8 mouse cellular contexts compared by ENCODE assay signal in the genomic region with DNA sequence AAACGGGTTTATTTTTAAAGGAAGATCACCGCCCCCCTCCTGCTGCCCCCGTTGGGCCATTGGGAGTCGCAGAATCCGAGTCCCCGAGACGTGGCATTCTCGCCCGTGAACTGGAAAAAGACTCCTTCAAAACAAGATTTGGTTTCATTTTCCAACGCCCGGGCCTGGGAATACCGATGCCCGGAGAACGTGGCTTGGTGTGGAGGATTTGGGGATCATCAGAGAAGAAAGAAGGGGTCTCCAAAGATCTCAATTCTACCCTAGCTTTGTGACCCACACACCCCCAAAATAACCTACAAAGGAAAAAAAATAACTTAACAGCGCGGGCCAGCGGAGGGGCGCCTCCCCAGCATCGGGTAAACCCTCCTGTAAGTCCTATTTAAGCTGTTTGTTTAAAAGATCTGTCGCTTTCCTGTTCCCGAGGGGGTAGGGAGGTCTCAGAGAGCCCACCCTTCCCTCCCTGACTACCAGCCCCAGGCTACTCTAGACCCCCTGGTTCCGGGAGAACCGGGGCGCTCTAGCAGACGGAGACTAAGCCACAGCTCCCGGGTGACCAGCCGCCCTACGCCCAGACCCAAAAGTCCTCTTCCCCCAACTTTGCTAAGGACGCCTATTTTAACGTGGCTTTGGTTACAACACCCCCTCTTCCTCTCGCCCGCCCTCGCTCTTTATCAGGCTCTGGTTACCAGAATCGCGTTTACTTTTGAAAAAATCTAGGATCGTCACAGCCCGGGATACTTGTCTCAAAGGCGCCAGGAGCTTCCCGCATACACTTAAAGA. TPM values are rescaled to one million over a fixed set of nuclear protein-coding genes. Genes with fewer than 3 reads are reported as not detected.
DNase-seq lines count a peak whose midpoint lies in the region; ATAC-seq and TF ChIP-seq lines count a peak whose summit lies in the region.

No protein-coding gene starts in this region.

- TF ChIP-seq CTCF in bone marrow, adult 2 months (IDR thresholded peaks at IDR 0.05; ENCODE audit: control insufficient read depth, insufficient read depth, low read length) = no peak
- no peak for TF ChIP-seq CTCF in layer of hippocampus, adult 2 months (conservative IDR thresholded peaks at IDR 0.05)

- no peak for ATAC-seq in forebrain, embryonic 12.5 days (ENCODE audit: low FRiP score)
- no peak; the same call in 1 of the 2 replicates for ATAC-seq in granulocyte monocyte progenitor cell, adult 5-6 weeks (replicated peaks; ENCODE audit: poor library complexity, severe bottlenecking)

- intact Hi-C loops in heart, postnatal 36 days (cut with DNase I) = loop anchor here (2.0 to 10.0 kb wide), 2 partner anchors 89 to 709 kb away; partner anchors contain the start of gene Rac1

- no peak overlapping the region for H3K27ac ChIP-seq in ES-E14 (ENCODE audit: insufficient read depth, low read depth, low read length, poor library complexity, severe bottlenecking)
- peak overlapping the region; percentile 99 for H3K27ac ChIP-seq in bone marrow, adult 2 months (ENCODE audit: control insufficient read depth, insufficient read depth, low read depth, low read length, poor library complexity)
- peak overlapping the region; percentile 100 for H3K27ac ChIP-seq in forebrain, embryonic 12.5 days
- peak overlapping the region; percentile 100 for H3K27ac ChIP-seq in layer of hippocampus, adult 2 months

- WGBS in bone marrow, adult 2 months = under 1% methylated on average over 39 of the region's 39 CpGs
- under 1% methylated on average over 39 of the region's 39 CpGs for WGBS in forebrain, embryonic 12.5 days

- H3K9ac ChIP-seq in ES-E14 (ENCODE audit: insufficient read depth, low read depth, low read length, poor library complexity, severe bottlenecking) = peak overlapping the region; percentile 83
- peak overlapping the region; percentile 100 for H3K9ac ChIP-seq in forebrain, embryonic 12.5 days

- peak overlapping the region; percentile 69 to 85 for H3K4me3 ChIP-seq in ES-E14 (ENCODE audit: insufficient read depth in 1 of 2, low read depth in 1 of 2, low read length in 2 of 2, poor library complexity in 1 of 2, severe bottlenecking in 1 of 2)
- H3K4me3 ChIP-seq in bone marrow, adult 2 months (replicated peaks; ENCODE audit: control insufficient read depth, low read depth, low read length) = peak overlapping the region; percentile 73
- peak overlapping the region; percentile 96 for H3K4me3 ChIP-seq in forebrain, embryonic 12.5 days (replicated peaks)
- H3K4me3 ChIP-seq in layer of hippocampus, adult 2 months = peak overlapping the region; percentile 99

- peak; percentile 67 for TF ChIP-seq POLR2A in bone marrow, adult 2 months (IDR thresholded peaks at IDR 0.05; ENCODE audit: borderline replicate concordance, control insufficient read depth, low read depth, low read length)

- peaks cover 1 to 31% of the 10 kb centered on the region in 2 experiments; a peak in 3 of 4 replicates for H3K4me1 ChIP-seq in ES-E14 (ENCODE audit: control insufficient read depth in 2 of 2, insufficient read depth in 2 of 2, low read length in 2 of 2, poor library complexity in 1 of 2)
- H3K4me1 ChIP-seq in bone marrow, adult 2 months (ENCODE audit: control insufficient read depth, insufficient read depth, low read length) = no peaks in the 10 kb centered on the region
- H3K4me1 ChIP-seq in forebrain, embryonic 12.5 days = peaks cover 25% of the 10 kb centered on the region

- no peaks in the 10 kb centered on the region for H3K9me3 ChIP-seq in ES-E14 (ENCODE audit: control insufficient read depth, insufficient read depth, low read depth, low read length)
- H3K9me3 ChIP-seq in forebrain, embryonic 12.5 days = no peaks in the 10 kb centered on the region

- no peak for DNase-seq in ES-E14 (ENCODE audit: low read depth, low spot score)
- peak; percentile 67 to 77 for DNase-seq in heart, postnatal 36 days
- no peak for DNase-seq in layer of hippocampus, adult 2 months (ENCODE audit: low spot score in 2 of 2)
- peak; percentile 73 for DNase-seq in lung, postnatal 10 days
- peak; percentile 63 to 66 for DNase-seq in right cerebral cortex, adult 2 months (ENCODE audit: low spot score in 2 of 2)

- no peaks in the 10 kb centered on the region for H3K36me3 ChIP-seq in ES-E14 (ENCODE audit: control insufficient read depth, insufficient read depth, low read length, poor library complexity, severe bottlenecking)
- H3K36me3 ChIP-seq in forebrain, embryonic 12.5 days (replicated peaks) = peaks cover 15% of the 10 kb centered on the region

- no peaks in the 10 kb centered on the region for H3K27me3 ChIP-seq in forebrain, embryonic 12.5 days

- H3K4me2 ChIP-seq in forebrain, embryonic 12.5 days = peak overlapping the region; percentile 97

- in situ Hi-C loops in ES-E14 (cut with MboI; ENCODE audit: low sequenced_read_pairs in 2 of 2, unreplicated experiment in 2 of 2) = no loop called here

TF ChIP-seq in ES-E14, 5 proteins besides CTCF, POLR2A, EP300 and RAD21:
- no peak for TF ChIP-seq MAFK (IDR thresholded peaks at IDR 0.05; ENCODE audit: insufficient read depth, low read depth, low read length)
- TF ChIP-seq ZC3H11A (IDR thresholded peaks at IDR 0.05; ENCODE audit: borderline replicate concordance, low read depth, low read length) = no peak
- no peak for TF ChIP-seq CHD2 (IDR thresholded peaks at IDR 0.05; ENCODE audit: low read depth, low read length)
- no peak for TF ChIP-seq ZNF384 (IDR thresholded peaks at IDR 0.05; ENCODE audit: low read depth, low read length)
- TF ChIP-seq HCFC1 (IDR thresholded peaks at IDR 0.05; ENCODE audit: borderline replicate concordance, insufficient read depth, low read length) = no peak

RNA-seq across cellular contexts. Expression of gene Tnrc18, which starts 1.2 kb away (rescaled TPM):
- 12.9 and 20.7 TPM in 2 replicates for total RNA-seq in ES-E14 (2012; rRNA removed)
- polyA plus RNA-seq in bone marrow, adult 2 months (2011; ENCODE audit: insufficient read depth, insufficient read length, low replicate concordance, missing spikeins) = 24.3 and 57.5 TPM in 2 replicates
- 56.8 and 64.6 TPM in 2 replicates for polyA plus RNA-seq in forebrain, embryonic 12.5 days (2016; fragmentation: Nextera tagmentation; extraction: Ambion mirVana)
- total RNA-seq in heart, postnatal 36 days (2021) = 10 to 100 TPM; 55.4 to 62.3 TPM
- total RNA-seq in layer of hippocampus, adult 2 months (2021) = 100 to 1,000 TPM; 142 to 143 TPM
- 50.4 and 50.6 TPM in 2 replicates for total RNA-seq in granulocyte monocyte progenitor cell, adult 5-6 weeks (2014; fragmentation: Nextera tagmentation)
- total RNA-seq in granulocyte monocyte progenitor cell, adult 5-6 weeks (2017) = 9.0 and 13.8 TPM in 2 replicates

Comparison
In these comparisons a context has a peak if more than half of its experiments do, and no peak if none do; other contexts are left out.
1. DNase-seq: peak in heart, postnatal 36 days (2 of 2), lung, postnatal 10 days (single experiment) and right cerebral cortex, adult 2 months (2 of 2); none in ES-E14 (single experiment) and layer of hippocampus, adult 2 months (0 of 2).
2. Peak in every context shown above with its lines, with median percentiles within 50 percentile points of each other: H3K4me3 ChIP-seq.